Mouse (Mus musculus) left cerebral cortex, postnatal 14 days (tissue): Measurements from ENCODE around the gene Cd3eap. TPM values are rescaled to one million over a fixed set of nuclear protein-coding genes. Genes with fewer than 3 reads are reported as not detected.
A peak's percentile ranks its signal among the peaks of the same experiment; 100 is the strongest.

Experiments
- DNase-seq, 2 experiments: peaks; one replicate each; pipeline ENCODE4 v3.0.0; 2021 to 2022; ENCODE audit warnings: low spot score in 2 of 2, mixed read lengths in 1 of 2
- intact Hi-C: fragments of 180-260 bp; cut with DNase I; formaldehyde crosslinking; loops from one replicate; pipeline ENCODE4 v1.15.1; 2025
- long read RNA-seq, 2 experiments: library from polyadenylated mRNA; stranded (forward); transcript quantifications; one replicate each; pipeline ENCODE4 v2.0.0; 2021
- total RNA-seq, 2 experiments: library from RNA; stranded (reverse); gene quantifications; 2 replicates each; pipeline ENCODE4 v1.2.3; 2021

The Cd3eap gene
- total RNA-seq, result 10 to 100 TPM; 20.6 to 20.9 TPM
- long read RNA-seq, experiment 1, transcript Cd3eap-201 (3 exons, 2,239 nt), result major isoform, 19 of 32 reads
- long read RNA-seq, experiment 1, partial matches to known transcripts, result 1 of 32 reads
- long read RNA-seq, experiment 1, other reads (novel, unspliced or antisense), result 12 of 32 reads
- long read RNA-seq, experiment 2, transcript Cd3eap-201 (3 exons, 2,239 nt), result major isoform, 26 of 31 reads
- long read RNA-seq, experiment 2, partial matches to known transcripts, result 0 of 31 reads
- long read RNA-seq, experiment 2, other reads (novel, unspliced or antisense), result 5 of 31 reads

GRCm38 (mm10) chr7:19359299-19359891 lies at the start of gene Cd3eap, which contains the start of gene Ppp1r13l:
Gene Cd3eap, minus strand, starts transcription at chr7:19359483.
Gene Ppp1r13l, plus strand, starts transcription at chr7:19359749.
- intact Hi-C loops, result no loop called here
- DNase-seq, result peak; percentile 87 to 88

GRCm38 (mm10) chr7:19405417-19405816 lies 46.1 kb upstream of the Cd3eap start:
- intact Hi-C loops, result loop anchor here (10.0 kb wide), 3 partner anchors 169 to 289 kb away; partner anchors contain the start of genes Apoc1, Apoe, Gemin7 and Zfp296
- peak; percentile 79 to 85 for DNase-seq

GRCm38 (mm10) chr7:19404476-19404875 lies 45.2 kb upstream of the Cd3eap start, which contains the start of gene Ckm:
Gene Ckm, plus strand, starts transcription at chr7:19404776.
- DNase-seq, result no peak
- intact Hi-C loops, result loop anchor here (10.0 kb wide), 3 partner anchors 170 to 290 kb away; partner anchors contain the start of genes Apoc1, Apoe, Gemin7 and Zfp296

GRCm38 (mm10) chr7:19403731-19404296 lies 44.5 kb upstream of the Cd3eap start, which contains the start of gene Klc3:
Gene Klc3, minus strand, starts transcription at chr7:19404104.
- intact Hi-C loops, result loop anchor here (10.0 kb wide), 3 partner anchors 171 to 291 kb away; partner anchors contain the start of genes Apoc1, Apoe, Gemin7 and Zfp296
- DNase-seq, result no peak

- intact Hi-C loops, result loop anchor here (10.0 kb wide), 3 partner anchors 172 to 292 kb away; partner anchors contain the start of genes Apoc1, Apoe, Gemin7 and Zfp296
- DNase-seq, result no peak
These were observed 43.3 kb upstream of the Cd3eap start for GRCm38 (mm10) chr7:19402535-19403112.

- no peak for DNase-seq
- intact Hi-C loops, result loop anchor here (10.0 kb wide), 3 partner anchors 174 to 294 kb away; partner anchors contain the start of genes Apoc1, Apoe, Gemin7 and Zfp296
These were observed 41.7 kb upstream of the Cd3eap start for GRCm38 (mm10) chr7:19400946-19401345.

GRCm38 (mm10) chr7:19399496-19400280 lies 40.4 kb upstream of the Cd3eap start:
- intact Hi-C loops, result loop anchor here (10.0 kb wide), 3 partner anchors 175 to 295 kb away; partner anchors contain the start of genes Apoc1, Apoe, Gemin7 and Zfp296
- no peak for DNase-seq

- DNase-seq, result no peak
- intact Hi-C loops, result no loop called here
These were observed 35.2 kb upstream of the Cd3eap start for GRCm38 (mm10) chr7:19394484-19394883.

- intact Hi-C loops, result no loop called here
- DNase-seq, result peak in 1 of 2 experiments; percentile 64
These were observed 29.6 kb upstream of the Cd3eap start for GRCm38 (mm10) chr7:19388699-19389413.

GRCm38 (mm10) chr7:19383708-19384107 lies 24.4 kb upstream of the Cd3eap start:
- intact Hi-C loops, result no loop called here
- DNase-seq, result no peak

- DNase-seq, result no peak
- intact Hi-C loops, result no loop called here
These were observed 22.9 kb upstream of the Cd3eap start for GRCm38 (mm10) chr7:19382166-19382541.

GRCm38 (mm10) chr7:19381377-19382165 lies 22.3 kb upstream of the Cd3eap start, which contains the start of gene Ercc2:
Gene Ercc2, plus strand, starts transcription at chr7:19382010.
- peak; percentile 99 for DNase-seq
- intact Hi-C loops, result no loop called here

GRCm38 (mm10) chr7:19378049-19378448 lies 18.8 kb upstream of the Cd3eap start:
- intact Hi-C loops, result no loop called here

GRCm38 (mm10) chr7:19376019-19376418 lies 16.7 kb upstream of the Cd3eap start:
- DNase-seq, result no peak
- intact Hi-C loops, result no loop called here

More at GRCm38 (mm10) chr7:19378049-19378448, 18.8 kb upstream of the Cd3eap start:
- no peak for DNase-seq

GRCm38 (mm10) chr7:19375368-19375767 lies 16.1 kb upstream of the Cd3eap start:
- DNase-seq, result no peak
- intact Hi-C loops, result no loop called here

- intact Hi-C loops, result no loop called here
- DNase-seq, result no peak
These were observed 14.1 kb upstream of the Cd3eap start for GRCm38 (mm10) chr7:19373367-19373766.

- intact Hi-C loops, result no loop called here
- peak; percentile 65 to 76 for DNase-seq
These were observed 10.6 kb upstream of the Cd3eap start for GRCm38 (mm10) chr7:19369823-19370425.
